Mouse (Mus musculus): ENCODE results near the gene Eed. TPM values are rescaled to one million over a fixed set of nuclear protein-coding genes. Genes with fewer than 3 reads are reported as not detected.

Eed gene
- 259 and 321 TPM in 2 replicates for total RNA-seq (2012; rRNA removed)

DNA sequence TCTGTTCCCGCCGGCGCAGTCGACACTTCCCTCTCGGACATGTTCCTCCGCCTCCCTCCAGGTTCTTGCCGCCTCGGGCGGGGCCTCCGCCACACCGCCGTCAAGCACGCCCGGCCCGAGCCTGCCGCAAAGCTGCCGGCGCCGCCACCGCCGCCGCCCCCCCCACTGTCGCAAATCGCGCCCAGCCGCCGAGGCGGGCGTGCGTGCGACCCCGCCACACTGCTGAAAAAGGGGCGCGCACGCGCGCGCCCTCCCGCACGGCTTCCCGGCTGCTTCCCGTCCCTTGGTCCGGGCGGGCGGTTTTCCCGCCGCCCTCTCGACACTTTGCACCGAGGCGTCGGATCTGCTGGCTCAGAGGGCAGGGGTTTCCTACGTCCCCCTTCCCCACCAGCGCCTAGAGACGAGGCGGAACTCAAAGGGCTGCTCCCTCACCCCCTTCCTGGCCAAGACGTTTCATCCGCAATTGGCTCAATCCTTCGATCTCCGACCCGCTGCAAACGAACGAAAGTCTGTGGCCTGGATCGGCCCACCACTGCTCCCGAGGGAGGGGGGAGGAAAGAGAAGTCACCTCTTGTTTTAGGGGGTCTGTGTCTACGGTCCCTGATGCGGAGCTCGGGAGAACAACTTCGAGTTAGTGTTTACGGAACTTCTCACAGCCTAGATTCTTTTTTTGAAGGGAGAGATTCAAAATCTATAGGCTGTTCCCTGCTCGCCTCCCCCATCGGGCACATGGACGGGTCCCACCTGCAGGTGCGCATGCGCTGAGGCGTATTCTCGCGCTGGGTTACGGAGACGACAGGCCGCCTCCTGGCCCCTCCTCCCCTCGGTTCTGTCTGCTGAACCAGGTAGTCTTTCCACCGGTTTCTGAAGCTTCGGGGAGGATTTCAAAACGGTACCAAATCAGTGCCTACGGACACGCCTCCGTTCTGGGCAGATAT is at the start of gene Eed:
Eed (minus strand) TSS at position 499 of the 938 bp plus-strand sequence.
- H3K4me1 ChIP-seq (ENCODE audit: control insufficient read depth in 2 of 2, insufficient read depth in 2 of 2, low read length in 2 of 2, poor library complexity in 1 of 2) = peaks cover 8 to 13% of the 10 kb centered on the region in 2 experiments; a peak in 3 of 4 replicates
- no peaks in the 10 kb centered on the region for H3K9me3 ChIP-seq (ENCODE audit: control insufficient read depth, insufficient read depth, low read depth, low read length)
- H3K4me3 ChIP-seq (ENCODE audit: insufficient read depth in 1 of 2, low read depth in 1 of 2, low read length in 2 of 2, poor library complexity in 1 of 2, severe bottlenecking in 1 of 2) = peak within 1 kb of the TSS; percentile 78 to 91
- H3K27ac ChIP-seq (ENCODE audit: insufficient read depth, low read depth, low read length, poor library complexity, severe bottlenecking) = peak within 1 kb of the TSS; percentile 100
- H3K36me3 ChIP-seq (ENCODE audit: control insufficient read depth, insufficient read depth, low read length, poor library complexity, severe bottlenecking) = peaks cover 6% of the 10 kb centered on the region
- no peak for TF ChIP-seq MAFK (IDR thresholded peaks at IDR 0.05; ENCODE audit: insufficient read depth, low read depth, low read length)
- TF ChIP-seq HCFC1 (IDR thresholded peaks at IDR 0.05; ENCODE audit: borderline replicate concordance, insufficient read depth, low read length) = peak; percentile 54
- no peak for TF ChIP-seq ZNF384 (IDR thresholded peaks at IDR 0.05; ENCODE audit: low read depth, low read length)
- TF ChIP-seq CHD2 (IDR thresholded peaks at IDR 0.05; ENCODE audit: low read depth, low read length) = peak; percentile 56; the same call in 1 of the 2 replicates
- TF ChIP-seq ZC3H11A (IDR thresholded peaks at IDR 0.05; ENCODE audit: borderline replicate concordance, low read depth, low read length) = no peak
- peak; percentile 91 for DNase-seq (ENCODE audit: low read depth, low spot score)
- H3K9ac ChIP-seq (ENCODE audit: insufficient read depth, low read depth, low read length, poor library complexity, severe bottlenecking) = peak within 1 kb of the TSS; percentile 99
- in situ Hi-C loops (cut with MboI; ENCODE audit: low sequenced_read_pairs in 2 of 2, unreplicated experiment in 2 of 2) = no loop called here

DNA sequence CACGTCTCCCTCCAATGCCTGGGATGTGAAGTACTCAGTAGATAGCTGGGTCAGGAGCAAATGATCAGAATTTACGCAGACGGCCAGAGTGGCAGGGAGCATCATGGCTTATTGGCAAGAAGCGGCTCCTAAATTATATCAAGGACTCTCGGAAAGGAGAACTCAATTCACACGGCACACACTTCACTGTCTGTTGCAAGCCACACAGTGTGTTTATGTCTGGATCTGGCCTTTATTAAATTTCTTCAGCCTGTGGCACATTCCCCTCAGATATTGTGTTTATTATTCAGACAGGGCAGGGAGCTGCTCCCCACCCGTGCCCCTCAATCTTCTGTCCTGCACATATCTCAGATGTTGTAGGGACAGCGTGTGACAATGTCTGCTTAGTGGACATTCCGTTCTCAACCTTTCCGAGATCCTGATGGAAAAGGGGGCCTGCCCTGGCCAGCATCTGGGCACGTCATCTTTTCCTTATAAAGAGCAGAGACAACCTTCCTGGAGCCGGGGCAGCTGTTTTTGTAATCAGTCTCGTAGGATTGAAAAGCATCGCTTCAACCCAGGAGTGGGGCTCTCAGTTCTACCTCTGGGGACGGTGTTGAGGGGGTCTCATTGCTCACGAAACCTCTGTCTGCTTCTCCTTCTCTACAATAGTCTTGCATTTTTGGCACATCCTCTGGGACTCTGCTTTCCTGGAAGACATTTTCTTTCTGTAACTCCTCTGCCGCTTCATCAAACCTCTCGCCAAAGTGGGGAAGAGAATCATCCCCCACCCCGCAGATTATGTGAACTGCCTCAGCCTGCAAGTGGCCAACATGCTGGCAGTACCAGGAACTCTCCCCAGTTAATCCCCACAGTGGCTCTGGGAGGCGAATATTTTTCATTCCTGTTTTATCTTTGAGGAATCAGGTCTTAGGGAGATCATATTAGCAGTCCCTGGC is 49.0 kb upstream of the Eed start:
- no peaks in the 10 kb centered on the region for H3K36me3 ChIP-seq (ENCODE audit: control insufficient read depth, insufficient read depth, low read length, poor library complexity, severe bottlenecking)
- TF ChIP-seq MAFK (IDR thresholded peaks at IDR 0.05; ENCODE audit: insufficient read depth, low read depth, low read length) (no peak), CHD2 (IDR thresholded peaks at IDR 0.05; ENCODE audit: low read depth, low read length) (no peak), ZC3H11A (IDR thresholded peaks at IDR 0.05; ENCODE audit: borderline replicate concordance, low read depth, low read length) (no peak), ZNF384 (IDR thresholded peaks at IDR 0.05; ENCODE audit: low read depth, low read length) (no peak), HCFC1 (IDR thresholded peaks at IDR 0.05; ENCODE audit: borderline replicate concordance, insufficient read depth, low read length) (no peak)
- H3K4me1 ChIP-seq (ENCODE audit: control insufficient read depth in 2 of 2, insufficient read depth in 2 of 2, low read length in 2 of 2, poor library complexity in 1 of 2) = peaks cover 11% of the 10 kb centered on the region in 2 experiments
- in situ Hi-C loops (cut with MboI; ENCODE audit: low sequenced_read_pairs in 2 of 2, unreplicated experiment in 2 of 2) = no loop called here
- H3K9me3 ChIP-seq (ENCODE audit: control insufficient read depth, insufficient read depth, low read depth, low read length) = no peaks in the 10 kb centered on the region
- DNase-seq (ENCODE audit: low read depth, low spot score) = no peak
- H3K9ac ChIP-seq (ENCODE audit: insufficient read depth, low read depth, low read length, poor library complexity, severe bottlenecking) = no peak overlapping the region; the same call in 1 of the 2 replicates
- H3K4me3 ChIP-seq (ENCODE audit: insufficient read depth in 1 of 2, low read depth in 1 of 2, low read length in 2 of 2, poor library complexity in 1 of 2, severe bottlenecking in 1 of 2) = no peak overlapping the region; a peak in 1 of 4 replicates
- no peak overlapping the region for H3K27ac ChIP-seq (ENCODE audit: insufficient read depth, low read depth, low read length, poor library complexity, severe bottlenecking)

DNA sequence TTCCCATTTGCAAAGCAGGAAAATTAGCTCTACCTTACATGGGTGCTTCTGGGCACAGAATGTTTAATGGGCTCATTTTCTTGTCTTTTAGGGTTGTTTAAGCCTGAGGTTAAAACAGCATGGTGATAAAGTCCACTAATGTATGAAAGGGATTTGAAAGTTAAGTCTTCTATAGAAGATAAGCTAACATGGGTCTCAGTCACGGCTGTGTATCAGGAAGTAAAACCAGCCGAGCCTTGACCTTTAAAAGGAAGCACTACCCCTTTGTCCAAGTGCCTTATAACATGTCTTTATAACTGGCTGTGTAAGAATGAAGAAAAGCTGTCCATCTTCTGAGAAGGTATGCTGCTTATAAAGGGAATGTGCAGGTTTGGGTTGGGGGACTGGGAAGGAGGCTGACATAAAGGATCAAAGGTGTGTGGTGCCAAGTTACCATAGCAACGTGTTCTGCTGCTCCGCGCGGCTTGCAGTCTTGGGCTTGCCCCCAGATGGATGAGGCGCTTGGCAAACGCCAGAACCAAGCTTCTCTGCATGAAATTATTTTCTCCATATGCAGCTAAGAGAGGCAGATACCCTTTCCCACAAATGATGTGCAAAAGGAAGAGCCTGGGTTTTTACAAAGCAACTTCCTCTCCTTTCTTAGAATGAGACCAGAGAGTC is 48.2 kb upstream of the Eed start:
- no peak overlapping the region; a peak in 1 of 4 replicates for H3K4me3 ChIP-seq (ENCODE audit: insufficient read depth in 1 of 2, low read depth in 1 of 2, low read length in 2 of 2, poor library complexity in 1 of 2, severe bottlenecking in 1 of 2)
- H3K36me3 ChIP-seq (ENCODE audit: control insufficient read depth, insufficient read depth, low read length, poor library complexity, severe bottlenecking) = no peaks in the 10 kb centered on the region
- no peak for DNase-seq (ENCODE audit: low read depth, low spot score)
- H3K9me3 ChIP-seq (ENCODE audit: control insufficient read depth, insufficient read depth, low read depth, low read length) = no peaks in the 10 kb centered on the region
- H3K27ac ChIP-seq (ENCODE audit: insufficient read depth, low read depth, low read length, poor library complexity, severe bottlenecking) = no peak overlapping the region
- in situ Hi-C loops (cut with MboI; ENCODE audit: low sequenced_read_pairs in 2 of 2, unreplicated experiment in 2 of 2) = no loop called here
- H3K4me1 ChIP-seq (ENCODE audit: control insufficient read depth in 2 of 2, insufficient read depth in 2 of 2, low read length in 2 of 2, poor library complexity in 1 of 2) = peaks cover 11 to 16% of the 10 kb centered on the region in 2 experiments
- TF ChIP-seq ZC3H11A (IDR thresholded peaks at IDR 0.05; ENCODE audit: borderline replicate concordance, low read depth, low read length) (no peak), ZNF384 (IDR thresholded peaks at IDR 0.05; ENCODE audit: low read depth, low read length) (no peak), CHD2 (IDR thresholded peaks at IDR 0.05; ENCODE audit: low read depth, low read length) (no peak), MAFK (IDR thresholded peaks at IDR 0.05; ENCODE audit: insufficient read depth, low read depth, low read length) (no peak), HCFC1 (IDR thresholded peaks at IDR 0.05; ENCODE audit: borderline replicate concordance, insufficient read depth, low read length) (no peak)
- no peak overlapping the region for H3K9ac ChIP-seq (ENCODE audit: insufficient read depth, low read depth, low read length, poor library complexity, severe bottlenecking)

DNA sequence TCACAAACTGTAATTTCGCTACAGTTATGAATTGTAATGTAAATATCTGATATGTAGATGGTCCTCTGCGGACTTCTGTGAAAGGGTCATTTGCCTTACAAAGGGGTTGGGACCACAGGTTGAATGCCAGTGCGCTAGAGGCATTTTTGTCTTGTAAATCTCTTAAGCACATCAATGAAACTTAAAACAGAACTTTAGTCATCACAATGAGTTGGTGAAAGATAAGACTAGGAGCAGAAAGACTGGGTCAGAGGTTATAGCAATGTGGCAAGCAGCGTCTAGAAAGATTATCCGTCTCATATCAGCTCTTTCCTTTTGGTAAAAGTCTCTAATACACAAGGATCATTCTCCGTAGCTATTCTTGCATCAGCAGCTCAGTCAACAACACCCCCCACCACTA is 44.2 kb upstream of the Eed start:
- Histone ChIP-seq H3K4me1 (ENCODE audit: control insufficient read depth in 2 of 2, insufficient read depth in 2 of 2, low read length in 2 of 2, poor library complexity in 1 of 2) (peaks cover 19 to 23% of the 10 kb centered on the region in 2 experiments), H3K9me3 (ENCODE audit: control insufficient read depth, insufficient read depth, low read depth, low read length) (no peaks in the 10 kb centered on the region), H3K9ac (ENCODE audit: insufficient read depth, low read depth, low read length, poor library complexity, severe bottlenecking) (no peak overlapping the region), H3K27ac (ENCODE audit: insufficient read depth, low read depth, low read length, poor library complexity, severe bottlenecking) (peak overlapping the region; percentile 98; the same call in 1 of the 2 replicates), H3K36me3 (ENCODE audit: control insufficient read depth, insufficient read depth, low read length, poor library complexity, severe bottlenecking) (no peaks in the 10 kb centered on the region), H3K4me3 (ENCODE audit: insufficient read depth in 1 of 2, low read depth in 1 of 2, low read length in 2 of 2, poor library complexity in 1 of 2, severe bottlenecking in 1 of 2) (no peak overlapping the region)
- TF ChIP-seq HCFC1 (IDR thresholded peaks at IDR 0.05; ENCODE audit: borderline replicate concordance, insufficient read depth, low read length) (no peak), ZNF384 (IDR thresholded peaks at IDR 0.05; ENCODE audit: low read depth, low read length) (no peak), ZC3H11A (IDR thresholded peaks at IDR 0.05; ENCODE audit: borderline replicate concordance, low read depth, low read length) (no peak), CHD2 (IDR thresholded peaks at IDR 0.05; ENCODE audit: low read depth, low read length) (peak; percentile 34; the same call in 1 of the 2 replicates), MAFK (IDR thresholded peaks at IDR 0.05; ENCODE audit: insufficient read depth, low read depth, low read length) (0 out of 2 replicates have a peak, but pooled peaks have one; percentile 43)
- in situ Hi-C loops (cut with MboI; ENCODE audit: low sequenced_read_pairs in 2 of 2, unreplicated experiment in 2 of 2) = no loop called here
- DNase-seq (ENCODE audit: low read depth, low spot score) = peak; percentile 44
